Mouse (Mus musculus) hematopoietic multipotent progenitor cell, adult 10-12 weeks (in vitro differentiated cells): ENCODE data around the gene Tubgcp3. TPM values are rescaled to one million over a fixed set of nuclear protein-coding genes. Genes with fewer than 3 reads are reported as not detected.

Source experiments
- polyA plus RNA-seq: library from polyadenylated mRNA; stranded (reverse); fragments of >175 nt; gene quantifications from 2 replicates; pipeline ENCODE4 v1.2.3, GENCODE M21; 2012; ENCODE audit warnings: low replicate concordance

Tubgcp3 gene
- polyA plus RNA-seq, result 12.1 and 32.0 TPM in 2 replicates

GRCm38 (mm10) chr8:12672056-12672881 lies at the start of gene Tubgcp3:
Gene Tubgcp3 (minus strand): TSS chr8:12672248.

GRCm38 (mm10) chr8:12572814-12573534 lies 99.1 kb downstream of the Tubgcp3 start, which contains the start of gene Spaca7:
Gene Spaca7 (plus strand): TSS chr8:12573029.

Other genes with a start within 250 kb of the Tubgcp3 start
- gene Spaca7, start 99.2 kb downstream of the Tubgcp3 start, polyA plus RNA-seq, result not detected in 2 replicates
- 6.0 and 8.8 TPM in 2 replicates for gene Atp11a, start 84.8 kb upstream of the Tubgcp3 start, polyA plus RNA-seq
- 1.0 and 4.4 TPM in 2 replicates for gene Mcf2l, start 201.6 kb upstream of the Tubgcp3 start, polyA plus RNA-seq